Comparison of ENCODE assay signal across 8 mouse cellular contexts in the genomic region with DNA sequence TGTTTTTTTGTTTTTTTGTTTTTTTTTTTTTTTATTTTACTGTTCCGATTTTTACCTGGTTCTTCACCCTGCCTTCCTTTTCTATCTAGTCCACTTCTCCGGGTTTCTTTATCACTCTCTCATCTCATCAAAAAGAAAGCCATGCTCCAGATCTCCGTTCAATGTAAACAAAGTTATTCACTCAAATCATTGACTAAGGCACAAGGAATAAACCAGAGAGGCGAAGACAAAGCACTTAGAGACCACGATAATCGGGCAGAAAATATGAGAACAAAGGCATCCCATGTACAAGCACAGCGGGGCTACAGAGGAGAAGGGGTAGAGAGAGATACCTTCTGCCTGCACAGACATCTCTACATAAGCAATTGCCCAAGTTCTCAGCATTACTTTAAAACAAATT.
DNase-seq lines count a peak whose midpoint lies in the region; ATAC-seq and TF ChIP-seq lines count a peak whose summit lies in the region.

No protein-coding gene starts in this region.

- DNase-seq in heart, adult 9 months (ENCODE audit: low spot score in 2 of 2), result no peak
- DNase-seq in brain, embryonic 14.5 days (ENCODE audit: low read depth), result peak; percentile 53
- peak; percentile 47 for DNase-seq in hindbrain, embryonic 11.5 days (ENCODE audit: low spot score)
- peak; percentile 18 for DNase-seq in mesoderm, embryonic 11.5 days (ENCODE audit: low read depth, low spot score)
- no peak for DNase-seq in c-Kit-positive CD71-positive TER-119-positive erythroid progenitor cells, embryonic 14.5 days (ENCODE audit: low spot score)
- no peak for DNase-seq in gastrocnemius, adult 8-10 months (ENCODE audit: low spot score in 2 of 2)
- DNase-seq in cerebellum, adult 11-12 months, result no peak

- H3K9ac ChIP-seq in heart, embryonic 13.5 days, result peak overlapping the region; percentile 98
- peak overlapping the region; percentile 75; the same call in 1 of the 2 replicates for H3K9ac ChIP-seq in hindbrain, embryonic 11.5 days (ENCODE audit: low read depth, low read length)

- H3K27me3 ChIP-seq in heart, embryonic 13.5 days (replicated peaks), result no peaks in the 10 kb centered on the region
- no peaks in the 10 kb centered on the region for H3K27me3 ChIP-seq in hindbrain, embryonic 11.5 days (ENCODE audit: control insufficient read depth, insufficient read depth, low read length)

- H3K4me2 ChIP-seq in heart, embryonic 13.5 days, result peak overlapping the region; percentile 76
- peak overlapping the region; percentile 81 for H3K4me2 ChIP-seq in hindbrain, embryonic 11.5 days (replicated peaks; ENCODE audit: low read depth, low read length)

- peaks cover 48% of the 10 kb centered on the region for H3K4me1 ChIP-seq in heart, embryonic 13.5 days
- H3K4me1 ChIP-seq in hindbrain, embryonic 11.5 days (replicated peaks; ENCODE audit: control insufficient read depth, insufficient read depth, low read length), result no peaks in the 10 kb centered on the region

- 9% methylated on average over 7 of the region's 7 CpGs for WGBS in heart, embryonic 13.5 days
- 16% methylated on average over 7 of the region's 7 CpGs for WGBS in hindbrain, embryonic 11.5 days

- ATAC-seq in heart, embryonic 13.5 days (ENCODE audit: extremely low read depth, insufficient number of reproducible peaks, low FRiP score, low TSS enrichment), result no peak
- ATAC-seq in hindbrain, embryonic 11.5 days (ENCODE audit: low FRiP score), result no peak

- H3K4me3 ChIP-seq in heart, embryonic 13.5 days, result peak overlapping the region; percentile 84
- H3K4me3 ChIP-seq in hindbrain, embryonic 11.5 days (ENCODE audit: low read depth, low read length), result peak overlapping the region; percentile 66

- no peak for TF ChIP-seq POLR2A in brain, embryonic 14.5 days (IDR thresholded peaks at IDR 0.05; ENCODE audit: borderline replicate concordance, extremely low read depth, insufficient read depth, insufficient read length, poor library complexity, severe bottlenecking)

- peaks cover 11% of the 10 kb centered on the region for H3K36me3 ChIP-seq in heart, embryonic 13.5 days
- H3K36me3 ChIP-seq in hindbrain, embryonic 11.5 days (ENCODE audit: control insufficient read depth, insufficient read depth, low read length), result no peaks in the 10 kb centered on the region

- TF ChIP-seq CTCF in brain, embryonic 14.5 days (IDR thresholded peaks at IDR 0.05; ENCODE audit: borderline replicate concordance, extremely low read depth, insufficient read depth, insufficient read length), result no peak

- peak overlapping the region; percentile 100 for H3K27ac ChIP-seq in heart, embryonic 13.5 days (replicated peaks)
- no peak overlapping the region for H3K27ac ChIP-seq in hindbrain, embryonic 11.5 days (ENCODE audit: low read depth, low read length)

- H3K9me3 ChIP-seq in heart, embryonic 13.5 days, result no peaks in the 10 kb centered on the region
- H3K9me3 ChIP-seq in hindbrain, embryonic 11.5 days (ENCODE audit: control insufficient read depth, low read length), result no peaks in the 10 kb centered on the region

Comparison
In these comparisons a context has a peak if more than half of its experiments do, and no peak if none do; other contexts are left out.
1. DNase-seq: peak in brain, embryonic 14.5 days (single experiment), hindbrain, embryonic 11.5 days (single experiment) and mesoderm, embryonic 11.5 days (single experiment); none in heart, adult 9 months (0 of 2), c-Kit-positive CD71-positive TER-119-positive erythroid progenitor cells, embryonic 14.5 days (single experiment), gastrocnemius, adult 8-10 months (0 of 2) and cerebellum, adult 11-12 months (single experiment).